Mouse (Mus musculus): ENCODE results near the gene Tnip1. TPM values are rescaled to one million over a fixed set of nuclear protein-coding genes. Genes with fewer than 3 reads are reported as not detected.

The Tnip1 gene
- polyA plus RNA-seq, 1 experiment from 2014 or later: 20.5 TPM

DNA sequence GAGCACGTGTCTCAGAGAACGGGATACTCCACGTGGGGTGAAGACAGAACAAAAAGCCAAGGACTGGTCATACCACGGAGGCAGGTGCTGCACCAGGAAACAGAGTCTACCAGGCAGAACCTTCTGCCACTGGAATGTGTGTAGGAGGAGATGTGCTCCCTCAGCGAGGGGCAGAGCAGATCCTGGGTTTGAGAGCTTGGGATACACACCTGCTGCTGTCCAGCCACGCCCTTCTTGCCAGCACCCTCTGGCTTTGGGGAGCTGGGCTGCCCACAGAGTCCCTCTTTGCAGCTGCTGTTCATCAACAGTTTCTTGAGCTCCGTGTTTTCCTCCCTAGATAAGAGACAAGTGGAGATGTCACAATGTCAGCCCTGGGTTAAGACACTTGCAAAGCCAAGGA lies 33.8 kb downstream of the Tnip1 start:
- Histone ChIP-seq H3K4me2 (ENCODE audit: low read length) (no peak overlapping the region), H3K4me3 (ENCODE audit: low read depth, low read length) (no peak overlapping the region)

GRCm38 (mm10) chr11:54928219-54928618 lies 34.5 kb downstream of the Tnip1 start:
- peaks cover 89% of the 10 kb centered on the region for H3K36me3 ChIP-seq (ENCODE audit: control insufficient read depth, insufficient read depth, low read length)
- H3K4me1 ChIP-seq (replicated peaks; ENCODE audit: control insufficient read depth, insufficient read depth, low read length): no peaks in the 10 kb centered on the region
- H3K4me2 ChIP-seq (ENCODE audit: low read length): no peak overlapping the region
- H3K9me3 ChIP-seq (ENCODE audit: control insufficient read depth, low read length): no peaks in the 10 kb centered on the region
- H3K9ac ChIP-seq (ENCODE audit: low read length): no peak overlapping the region
- no peak overlapping the region for H3K4me3 ChIP-seq (ENCODE audit: low read depth, low read length)
- no peaks in the 10 kb centered on the region for H3K27me3 ChIP-seq (replicated peaks; ENCODE audit: control insufficient read depth, insufficient read depth, low read length)
- 85% methylated on average over 3 of the region's 3 CpGs for WGBS
- no peak overlapping the region for H3K27ac ChIP-seq (ENCODE audit: low read depth)
- no peak for DNase-seq (ENCODE audit: low spot score)
- no peak for ATAC-seq (replicated peaks; ENCODE audit: low FRiP score, low TSS enrichment, low read depth)

More for the DNA sequence above, 33.8 kb downstream of the Tnip1 start:
- H3K9ac ChIP-seq (ENCODE audit: low read length): no peak overlapping the region
- no peak overlapping the region for H3K27ac ChIP-seq (ENCODE audit: low read depth)
- no peak for DNase-seq (ENCODE audit: low spot score)
- peaks cover 88% of the 10 kb centered on the region for H3K36me3 ChIP-seq (ENCODE audit: control insufficient read depth, insufficient read depth, low read length)
- no peaks in the 10 kb centered on the region for H3K4me1 ChIP-seq (replicated peaks; ENCODE audit: control insufficient read depth, insufficient read depth, low read length)
- no peak for ATAC-seq (replicated peaks; ENCODE audit: low FRiP score, low TSS enrichment, low read depth)
- 83% methylated on average over 7 of the region's 7 CpGs for WGBS
- H3K27me3 ChIP-seq (replicated peaks; ENCODE audit: control insufficient read depth, insufficient read depth, low read length): no peaks in the 10 kb centered on the region
- H3K9me3 ChIP-seq (ENCODE audit: control insufficient read depth, low read length): no peaks in the 10 kb centered on the region

DNA sequence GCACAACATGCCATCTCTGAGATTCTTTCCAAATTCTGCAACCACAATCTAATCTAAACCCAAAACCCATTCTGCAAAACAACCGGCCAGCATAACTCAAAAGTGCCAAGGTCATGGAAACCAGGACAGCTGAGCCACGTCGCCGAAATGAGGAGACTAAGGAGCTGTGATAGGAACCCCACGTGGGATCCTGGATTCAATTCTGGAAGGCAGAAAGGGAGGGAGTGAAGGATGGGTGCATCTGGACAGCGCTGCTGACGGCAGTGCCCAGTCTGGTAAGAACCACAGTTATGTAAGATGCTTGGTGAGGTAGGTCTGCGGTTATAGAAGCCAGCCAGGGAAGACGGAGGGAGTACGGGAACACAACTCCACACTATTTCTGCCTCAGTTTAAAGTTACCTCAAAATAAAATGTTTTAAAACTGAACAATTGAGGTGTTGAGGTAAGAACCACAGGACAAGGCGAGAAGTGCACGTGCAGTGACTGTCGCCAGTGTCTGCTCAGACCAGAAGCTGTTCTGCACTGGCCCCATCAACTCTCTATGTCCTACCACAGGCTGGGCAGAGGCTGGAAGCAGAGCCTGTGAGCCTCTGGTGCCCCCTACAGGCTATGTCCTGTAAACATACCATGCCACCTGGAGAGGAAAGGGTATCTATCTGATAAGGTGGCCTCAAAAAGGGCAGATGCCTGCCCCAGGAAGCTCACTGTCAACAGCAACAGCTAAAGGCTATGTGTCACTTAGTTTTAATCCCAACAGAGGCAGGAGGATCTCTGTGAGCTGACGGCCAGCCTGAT lies 35.2 kb downstream of the Tnip1 start:
- no peak overlapping the region for H3K4me2 ChIP-seq (ENCODE audit: low read length)
- no peak overlapping the region for H3K9ac ChIP-seq (ENCODE audit: low read length)
- DNase-seq (ENCODE audit: low spot score) (peak; percentile 81), ATAC-seq (replicated peaks; ENCODE audit: low FRiP score, low TSS enrichment, low read depth) (no peak; the same call in 1 of the 2 replicates)
- no peaks in the 10 kb centered on the region for H3K9me3 ChIP-seq (ENCODE audit: control insufficient read depth, low read length)
- H3K4me3 ChIP-seq (ENCODE audit: low read depth, low read length): no peak overlapping the region
- no peaks in the 10 kb centered on the region for H3K4me1 ChIP-seq (replicated peaks; ENCODE audit: control insufficient read depth, insufficient read depth, low read length)
- no peak overlapping the region for H3K27ac ChIP-seq (ENCODE audit: low read depth)
- no peaks in the 10 kb centered on the region for H3K27me3 ChIP-seq (replicated peaks; ENCODE audit: control insufficient read depth, insufficient read depth, low read length)
- H3K36me3 ChIP-seq (ENCODE audit: control insufficient read depth, insufficient read depth, low read length): peaks cover 90% of the 10 kb centered on the region
- WGBS: 74% methylated on average over 14 of the region's 14 CpGs

DNA sequence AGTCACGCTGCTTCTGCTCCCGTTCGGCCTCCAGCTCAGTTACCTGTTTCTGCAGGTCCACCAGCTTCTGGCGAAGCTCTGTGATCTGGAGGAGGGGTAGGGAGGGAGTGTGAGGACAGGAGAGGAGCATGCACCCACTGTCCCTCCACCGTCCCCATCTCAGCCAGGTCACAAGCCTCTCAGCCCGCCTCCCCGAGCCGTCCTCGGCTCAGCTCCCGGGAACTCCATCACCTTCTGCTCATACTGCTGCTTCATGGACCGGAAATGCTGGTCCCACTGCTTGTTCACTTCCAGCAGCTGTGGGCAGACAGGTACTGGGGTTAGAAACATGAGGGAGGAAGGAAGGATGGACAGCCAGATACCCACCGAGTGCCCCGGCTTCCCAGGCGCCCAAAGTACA lies 38.6 kb downstream of the Tnip1 start:
- peaks cover 79% of the 10 kb centered on the region for H3K36me3 ChIP-seq (ENCODE audit: control insufficient read depth, insufficient read depth, low read length)
- no peak for ATAC-seq (replicated peaks; ENCODE audit: low FRiP score, low TSS enrichment, low read depth)
- 93% methylated on average over 14 of the region's 14 CpGs for WGBS

GRCm38 (mm10) chr11:54922488-54922887 lies 40.2 kb downstream of the Tnip1 start:
- no peak overlapping the region for H3K4me2 ChIP-seq (ENCODE audit: low read length)
- H3K27ac ChIP-seq (ENCODE audit: low read depth): no peak overlapping the region
- peaks cover 12% of the 10 kb centered on the region; the same call in 1 of the 2 replicates for H3K4me1 ChIP-seq (replicated peaks; ENCODE audit: control insufficient read depth, insufficient read depth, low read length)
- H3K9ac ChIP-seq (ENCODE audit: low read length): no peak overlapping the region
- peaks cover 80% of the 10 kb centered on the region for H3K36me3 ChIP-seq (ENCODE audit: control insufficient read depth, insufficient read depth, low read length)
- H3K4me3 ChIP-seq (ENCODE audit: low read depth, low read length): no peak overlapping the region
- 85% methylated on average over 3 of the region's 3 CpGs for WGBS
- ATAC-seq (replicated peaks; ENCODE audit: low FRiP score, low TSS enrichment, low read depth) (no peak), DNase-seq (ENCODE audit: low spot score) (no peak)
- H3K27me3 ChIP-seq (replicated peaks; ENCODE audit: control insufficient read depth, insufficient read depth, low read length): no peaks in the 10 kb centered on the region
- H3K9me3 ChIP-seq (ENCODE audit: control insufficient read depth, low read length): no peaks in the 10 kb centered on the region

More for the DNA sequence above, 38.6 kb downstream of the Tnip1 start:
- no peaks in the 10 kb centered on the region for H3K27me3 ChIP-seq (replicated peaks; ENCODE audit: control insufficient read depth, insufficient read depth, low read length)
- no peaks in the 10 kb centered on the region for H3K9me3 ChIP-seq (ENCODE audit: control insufficient read depth, low read length)
- no peak overlapping the region for H3K4me2 ChIP-seq (ENCODE audit: low read length)
- H3K9ac ChIP-seq (ENCODE audit: low read length): no peak overlapping the region
- H3K4me1 ChIP-seq (replicated peaks; ENCODE audit: control insufficient read depth, insufficient read depth, low read length): peaks cover 12% of the 10 kb centered on the region; the same call in 1 of the 2 replicates
- DNase-seq (ENCODE audit: low spot score): no peak
- no peak overlapping the region for H3K4me3 ChIP-seq (ENCODE audit: low read depth, low read length)
- no peak overlapping the region for H3K27ac ChIP-seq (ENCODE audit: low read depth)

DNA sequence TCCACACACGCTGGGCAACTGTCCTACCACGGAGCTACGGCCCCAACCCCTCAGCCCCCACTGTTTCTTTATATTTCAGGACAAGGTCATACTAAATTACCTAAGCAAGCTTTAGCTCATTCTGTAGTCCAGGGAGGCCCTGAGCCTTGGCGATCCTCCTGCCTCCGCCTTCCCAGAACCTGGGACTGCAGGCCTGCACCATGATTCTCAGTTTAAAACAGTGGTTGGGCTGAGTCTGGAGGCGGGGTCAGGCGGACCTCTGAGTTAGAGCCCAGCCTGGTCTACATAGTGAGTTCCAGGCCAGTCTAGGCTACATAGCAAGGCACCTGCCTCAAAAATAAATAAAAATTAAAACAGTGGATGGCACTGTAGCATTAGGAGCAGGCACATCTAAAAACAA lies 40.9 kb downstream of the Tnip1 start:
- H3K36me3 ChIP-seq (ENCODE audit: control insufficient read depth, insufficient read depth, low read length): peaks cover 79% of the 10 kb centered on the region
- ATAC-seq (replicated peaks; ENCODE audit: low FRiP score, low TSS enrichment, low read depth) (no peak), DNase-seq (ENCODE audit: low spot score) (no peak)
- 41% methylated on average over 7 of the region's 7 CpGs for WGBS
- H3K27ac ChIP-seq (ENCODE audit: low read depth): peak overlapping the region; percentile 47
- H3K27me3 ChIP-seq (replicated peaks; ENCODE audit: control insufficient read depth, insufficient read depth, low read length): no peaks in the 10 kb centered on the region
- no peak overlapping the region for H3K4me2 ChIP-seq (ENCODE audit: low read length)
- H3K4me1 ChIP-seq (replicated peaks; ENCODE audit: control insufficient read depth, insufficient read depth, low read length): peaks cover 12% of the 10 kb centered on the region; the same call in 1 of the 2 replicates
- no peak overlapping the region for H3K9ac ChIP-seq (ENCODE audit: low read length)
- no peak overlapping the region for H3K4me3 ChIP-seq (ENCODE audit: low read depth, low read length)
- H3K9me3 ChIP-seq (ENCODE audit: control insufficient read depth, low read length): no peaks in the 10 kb centered on the region

GRCm38 (mm10) chr11:54920973-54921580 lies 41.6 kb downstream of the Tnip1 start:
- Histone ChIP-seq H3K27ac (ENCODE audit: low read depth) (peak overlapping the region; percentile 47; the same call in 1 of the 2 replicates), H3K4me2 (ENCODE audit: low read length) (no peak overlapping the region), H3K9me3 (ENCODE audit: control insufficient read depth, low read length) (no peaks in the 10 kb centered on the region), H3K4me1 (replicated peaks; ENCODE audit: control insufficient read depth, insufficient read depth, low read length) (peaks cover 12% of the 10 kb centered on the region; the same call in 1 of the 2 replicates), H3K36me3 (ENCODE audit: control insufficient read depth, insufficient read depth, low read length) (peaks cover 78% of the 10 kb centered on the region), H3K4me3 (ENCODE audit: low read depth, low read length) (no peak overlapping the region), H3K27me3 (replicated peaks; ENCODE audit: control insufficient read depth, insufficient read depth, low read length) (no peaks in the 10 kb centered on the region), H3K9ac (ENCODE audit: low read length) (0 out of 2 replicates have a peak overlapping the region, but pooled peaks have one; percentile 3)
- WGBS: 60% methylated on average over 6 of the region's 6 CpGs
- ATAC-seq (replicated peaks; ENCODE audit: low FRiP score, low TSS enrichment, low read depth) (no peak), DNase-seq (ENCODE audit: low spot score) (no peak)

DNA sequence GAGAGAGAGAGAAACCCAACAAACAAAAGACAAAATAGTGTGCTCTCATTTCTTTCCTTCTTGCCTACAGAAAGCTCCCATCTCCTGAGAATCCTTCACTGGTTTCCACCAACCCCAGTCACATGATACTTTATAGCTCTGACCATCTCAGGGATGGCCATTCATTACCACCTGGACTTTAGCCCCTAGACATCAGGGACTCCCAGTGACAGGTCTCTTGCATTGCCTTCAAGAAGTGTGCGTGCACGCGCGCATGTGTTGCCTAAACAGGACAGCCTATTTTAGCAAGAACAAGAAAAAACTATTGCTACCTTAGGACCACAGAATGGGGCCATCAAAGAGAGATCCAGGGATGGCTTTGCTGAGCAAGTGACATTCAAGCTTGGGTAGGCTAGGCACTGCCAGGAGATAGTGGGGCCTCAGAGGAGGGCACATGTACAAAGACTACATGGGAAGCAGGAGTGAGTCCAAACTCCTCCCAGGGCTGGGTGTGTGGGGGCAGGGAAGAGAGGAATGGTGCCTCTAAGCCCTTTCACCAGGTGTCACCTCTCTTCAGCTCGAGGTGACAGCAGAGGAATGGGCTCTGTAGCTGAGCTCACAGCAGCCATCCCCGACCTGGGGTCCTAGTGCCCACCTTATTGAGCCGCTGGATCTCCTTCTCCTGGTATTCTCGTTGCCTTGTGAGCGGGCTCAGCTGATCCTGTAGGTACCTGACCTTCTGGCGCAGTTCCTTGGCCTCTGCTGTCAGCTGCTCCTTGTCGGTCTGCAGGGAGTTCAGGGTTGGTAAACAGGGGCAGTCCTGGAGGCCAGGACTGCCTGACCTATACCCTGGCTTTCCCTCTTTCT lies 42.4 kb downstream of the Tnip1 start:
- 0 out of 2 replicates have a peak overlapping the region, but pooled peaks have one; percentile 3 for H3K9ac ChIP-seq (ENCODE audit: low read length)
- peaks cover 12% of the 10 kb centered on the region; the same call in 1 of the 2 replicates for H3K4me1 ChIP-seq (replicated peaks; ENCODE audit: control insufficient read depth, insufficient read depth, low read length)
- H3K9me3 ChIP-seq (ENCODE audit: control insufficient read depth, low read length): no peaks in the 10 kb centered on the region
- WGBS: 64% methylated on average over 11 of the region's 11 CpGs
- H3K27ac ChIP-seq (ENCODE audit: low read depth): 0 out of 2 replicates have a peak overlapping the region, but pooled peaks have one; percentile 19
- no peak overlapping the region for H3K4me2 ChIP-seq (ENCODE audit: low read length)
- H3K4me3 ChIP-seq (ENCODE audit: low read depth, low read length): no peak overlapping the region
- ATAC-seq (replicated peaks; ENCODE audit: low FRiP score, low TSS enrichment, low read depth) (peak; percentile 67; the same call in 1 of the 2 replicates), DNase-seq (ENCODE audit: low spot score) (no peak)
- no peaks in the 10 kb centered on the region for H3K27me3 ChIP-seq (replicated peaks; ENCODE audit: control insufficient read depth, insufficient read depth, low read length)
- H3K36me3 ChIP-seq (ENCODE audit: control insufficient read depth, insufficient read depth, low read length): peaks cover 77% of the 10 kb centered on the region

Data from intestine, embryonic 14.5 days (tissue).